Mouse (Mus musculus): ENCODE results near the gene Slc25a35. TPM values are rescaled to one million over a fixed set of nuclear protein-coding genes. Genes with fewer than 3 reads are reported as not detected.

Slc25a35 gene
- total and polyA plus RNA-seq, 3 experiments = 0.83 to 1.6 TPM; not detected in 1

- Histone ChIP-seq H3K4me3 (replicated peaks in 1 of 3; ENCODE audit: low read depth in 2 of 3, low read length in 2 of 3, poor library complexity in 1 of 3) (no peak overlapping the region), H3K27ac (ENCODE audit: insufficient read depth, low read depth) (no peak overlapping the region), H3K9ac (ENCODE audit: insufficient read depth, low read depth) (no peak overlapping the region), H3K79me2 (replicated peaks; ENCODE audit: control insufficient read depth, extremely low read depth, insufficient read depth, poor library complexity, severe bottlenecking) (no peaks in the 10 kb centered on the region), H3K4me1 (ENCODE audit: control insufficient read depth in 1 of 2, insufficient read depth in 2 of 2) (no peaks in the 10 kb centered on the region), H3K27me3 (replicated peaks) (no peaks in the 10 kb centered on the region), H3K4me2 (ENCODE audit: insufficient read depth, low read depth, poor library complexity, severe bottlenecking) (no peak overlapping the region), H3K36me3 (replicated peaks in 1 of 2; ENCODE audit: control insufficient read depth in 1 of 2, insufficient read depth in 1 of 2, low read length in 1 of 2) (peaks cover 57 to 73% of the 10 kb centered on the region in 2 experiments), H3K9me3 (replicated peaks; ENCODE audit: low read length) (no peaks in the 10 kb centered on the region)
- dilution Hi-C loops (cut with MboI; ENCODE audit: extremely low pct_ligation_motif_present, extremely low pct_unique_long_range_greater_than_20kb, low sequenced_read_pairs) = no loop called here
- DNase-seq (ENCODE audit: extremely low read depth) = no peak
- TF ChIP-seq SIN3A (IDR thresholded peaks at IDR 0.05; ENCODE audit: low read length) = no peak
- TF ChIP-seq EP300 (IDR thresholded peaks at IDR 0.05; ENCODE audit: low read length) = no peak
- no peak for TF ChIP-seq NRF1 (IDR thresholded peaks at IDR 0.05; ENCODE audit: low read depth, low read length)
- TF ChIP-seq RCOR1 (conservative IDR thresholded peaks at IDR 0.05; ENCODE audit: low read depth, low read length) = no peak
- no peak for TF ChIP-seq HCFC1 (IDR thresholded peaks at IDR 0.05; ENCODE audit: low read depth, low read length)
- TF ChIP-seq USF2 (conservative IDR thresholded peaks at IDR 0.05; ENCODE audit: low read depth, low read length) = no peak
- no peak for TF ChIP-seq IRF4 (IDR thresholded peaks at IDR 0.05; ENCODE audit: low read depth, low read length)
- no peak for TF ChIP-seq POLR2A (IDR thresholded peaks at IDR 0.05; ENCODE audit: low read depth, low read length)
- no peak for TF ChIP-seq CHD1 (IDR thresholded peaks at IDR 0.05; ENCODE audit: low read depth, low read length)
- TF ChIP-seq E2F4 (IDR thresholded peaks at IDR 0.05; ENCODE audit: insufficient replicate concordance, low read depth, low read length) = no peak
- TF ChIP-seq ZKSCAN1 (IDR thresholded peaks at IDR 0.05; ENCODE audit: borderline replicate concordance, low read depth, low read length) = no peak
- no peak for TF ChIP-seq ZNF384 (IDR thresholded peaks at IDR 0.05; ENCODE audit: low read depth, low read length)
- in situ Hi-C loops (cut with MboI; ENCODE audit: low pct_ligation_motif_present, low pct_unique_long_range_greater_than_20kb, low sequenced_read_pairs) = no loop called here
Observed at GRCm38 (mm10) chr11:68987365-68987882, 19.5 kb downstream of the Slc25a35 start.

DNA sequence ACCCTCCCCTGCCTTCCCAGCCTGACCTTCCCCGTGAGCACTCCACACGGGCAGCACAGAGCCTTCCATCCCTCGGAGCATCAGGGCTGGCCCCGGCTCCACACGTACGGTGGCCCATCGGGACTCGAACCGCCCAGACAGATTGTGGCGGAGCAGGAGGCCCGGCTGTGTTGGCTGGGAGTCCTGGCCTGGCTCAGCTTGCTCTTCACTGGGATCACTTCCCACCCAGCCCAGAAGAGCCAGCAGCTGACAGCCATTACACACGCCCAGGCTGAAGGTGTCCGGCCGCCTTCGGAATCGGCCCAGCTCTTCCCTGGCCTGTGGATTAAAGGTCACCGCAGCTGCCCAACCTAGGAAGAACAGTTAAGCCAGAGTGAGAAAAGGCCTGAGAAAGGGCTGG is 20.4 kb downstream of the Slc25a35 start:
- no peak overlapping the region for H3K27ac ChIP-seq (ENCODE audit: insufficient read depth, low read depth)
- no peak overlapping the region for H3K9ac ChIP-seq (ENCODE audit: insufficient read depth, low read depth)
- H3K27me3 ChIP-seq (replicated peaks) = no peaks in the 10 kb centered on the region
- H3K4me3 ChIP-seq (replicated peaks in 1 of 3; ENCODE audit: low read depth in 2 of 3, low read length in 2 of 3, poor library complexity in 1 of 3) = no peak overlapping the region
- no peaks in the 10 kb centered on the region for H3K79me2 ChIP-seq (replicated peaks; ENCODE audit: control insufficient read depth, extremely low read depth, insufficient read depth, poor library complexity, severe bottlenecking)
- H3K4me1 ChIP-seq (ENCODE audit: control insufficient read depth in 1 of 2, insufficient read depth in 2 of 2) = no peaks in the 10 kb centered on the region
- in situ Hi-C loops (cut with MboI; ENCODE audit: low pct_ligation_motif_present, low pct_unique_long_range_greater_than_20kb, low sequenced_read_pairs) = no loop called here
- H3K4me2 ChIP-seq (ENCODE audit: insufficient read depth, low read depth, poor library complexity, severe bottlenecking) = no peak overlapping the region
- no peak for DNase-seq (ENCODE audit: extremely low read depth)
- no peak for TF ChIP-seq JUND (conservative IDR thresholded peaks at IDR 0.05; ENCODE audit: low read depth, low read length)
- no peak for TF ChIP-seq SMC3 (IDR thresholded peaks at IDR 0.05; ENCODE audit: low read depth, low read length)
- no peak for TF ChIP-seq MAFK (IDR thresholded peaks at IDR 0.05; ENCODE audit: insufficient replicate concordance, low read length)
- no peak for TF ChIP-seq POLR2A (IDR thresholded peaks at IDR 0.05; ENCODE audit: low read depth, low read length)
- no peaks in the 10 kb centered on the region for H3K9me3 ChIP-seq (replicated peaks; ENCODE audit: low read length)
- dilution Hi-C loops (cut with MboI; ENCODE audit: extremely low pct_ligation_motif_present, extremely low pct_unique_long_range_greater_than_20kb, low sequenced_read_pairs) = no loop called here
- H3K36me3 ChIP-seq (replicated peaks in 1 of 2; ENCODE audit: control insufficient read depth in 1 of 2, insufficient read depth in 1 of 2, low read length in 1 of 2) = peaks cover 66 to 83% of the 10 kb centered on the region in 2 experiments
